Mouse (Mus musculus) forebrain, embryonic 11.5 days (tissue): ENCODE data around the gene Gm48552. TPM values are rescaled to one million over a fixed set of nuclear protein-coding genes. Genes with fewer than 3 reads are reported as not detected.

Experiments used
- ATAC-seq: fragments of 200-750 bp; cut with Nextera tagmentation; replicated peaks from 2 replicates; pipeline ENCODE4 v1.8.0; 2017; ENCODE audit warnings: moderate TSS enrichment; ENCODE audit not compliant: low FRiP score
- DNase-seq: peaks from one replicate; pipeline ENCODE4 v3.0.0-alpha.2; 2017; ENCODE audit warnings: low spot score
- H3K27ac ChIP-seq: fragments of 300-500 bp; sonication (generic); 2 replicates; pipeline ENCODE4 v1.5.1; 2014; ENCODE audit warnings: low read depth, low read length
- H3K27me3 ChIP-seq: fragments of 300-500 bp; sonication (generic); 2 replicates; pipeline ENCODE4 v1.6.1; 2014; ENCODE audit warnings: mild to moderate bottlenecking, low read length, mixed read lengths; ENCODE audit not compliant: control insufficient read depth, insufficient read depth
- H3K36me3 ChIP-seq: fragments of 300-500 bp; sonication (generic); 2 replicates; pipeline ENCODE4 v1.6.1; 2014; ENCODE audit warnings: mild to moderate bottlenecking, low read length, moderate library complexity, mixed read lengths; ENCODE audit not compliant: control insufficient read depth, insufficient read depth
- H3K4me1 ChIP-seq: fragments of 300-500 bp; sonication (generic); replicated peaks from 2 replicates; pipeline ENCODE4 v1.6.1; 2014; ENCODE audit warnings: low read length, mixed read lengths; ENCODE audit not compliant: control insufficient read depth, insufficient read depth
- H3K4me2 ChIP-seq: fragments of 300-500 bp; sonication (generic); 2 replicates; pipeline ENCODE4 v1.6.1; 2014; ENCODE audit warnings: low read depth, mild to moderate bottlenecking, low read length, moderate library complexity, mixed read lengths; ENCODE audit not compliant: severe bottlenecking
- H3K4me3 ChIP-seq: fragments of 300-500 bp; sonication (generic); 2 replicates; pipeline ENCODE4 v1.5.1; 2014; ENCODE audit warnings: low read depth, low read length
- H3K9ac ChIP-seq: fragments of 300-500 bp; sonication (generic); 2 replicates; pipeline ENCODE4 v1.6.1; 2014; ENCODE audit warnings: low read length
- H3K9me3 ChIP-seq: fragments of 300-500 bp; sonication (generic); 2 replicates; pipeline ENCODE4 v1.6.1; 2016; ENCODE audit warnings: low read length, mixed read lengths; ENCODE audit not compliant: control insufficient read depth
- WGBS: fragments of 180-500 bp; shearing (Covaris S2); extraction: QIAGEN DNeasy Blood & Tissue Kit; methylation state at CpG from one replicate; pipeline ENCODE4 v1.1.7; 2014; 5-methylcytosine and 5-hydroxymethylcytosine counted together
- polyA plus RNA-seq: library from polyadenylated mRNA; unstranded; fragments of >200 nt; fragmentation: Nextera tagmentation; extraction: Ambion mirVana; gene quantifications from 2 replicates; pipeline ENCODE4 v1.2.1, GENCODE M21; 2014

Gene Gm48552
- polyA plus RNA-seq, 1 experiment from 2014 or later = 1.1 TPM

GRCm38 (mm10) chr10:81404082-81404481 lies 15.3 kb downstream of the Gm48552 start:
- no peak overlapping the region for H3K27ac ChIP-seq
- H3K27me3 ChIP-seq = peaks cover 35% of the 10 kb centered on the region
- WGBS = 16% methylated on average over 9 of the region's 9 CpGs
- H3K9ac ChIP-seq = no peak overlapping the region
- ATAC-seq (no peak), DNase-seq (no peak)
- H3K4me3 ChIP-seq = no peak overlapping the region
- no peaks in the 10 kb centered on the region for H3K9me3 ChIP-seq
- no peak overlapping the region for H3K4me2 ChIP-seq
- peaks cover 35% of the 10 kb centered on the region for H3K4me1 ChIP-seq
- no peaks in the 10 kb centered on the region; the same call in 1 of the 2 replicates for H3K36me3 ChIP-seq

GRCm38 (mm10) chr10:81404720-81405119 lies 15.9 kb downstream of the Gm48552 start:
- no peaks in the 10 kb centered on the region; the same call in 1 of the 2 replicates for H3K36me3 ChIP-seq
- 57% methylated on average over 18 of the region's 18 CpGs for WGBS
- no peak overlapping the region for H3K4me2 ChIP-seq
- DNase-seq (no peak), ATAC-seq (no peak)
- no peak overlapping the region for H3K27ac ChIP-seq
- H3K4me1 ChIP-seq = peaks cover 36% of the 10 kb centered on the region
- H3K4me3 ChIP-seq = no peak overlapping the region
- no peaks in the 10 kb centered on the region for H3K9me3 ChIP-seq
- H3K27me3 ChIP-seq = peaks cover 35% of the 10 kb centered on the region
- no peak overlapping the region for H3K9ac ChIP-seq

- no peaks in the 10 kb centered on the region for H3K9me3 ChIP-seq
- peak; percentile 77 for DNase-seq
- no peaks in the 10 kb centered on the region; the same call in 1 of the 2 replicates for H3K36me3 ChIP-seq
- H3K27ac ChIP-seq = no peak overlapping the region
- H3K4me3 ChIP-seq = no peak overlapping the region
- peaks cover 38% of the 10 kb centered on the region for H3K4me1 ChIP-seq
- no peak overlapping the region for H3K4me2 ChIP-seq
- H3K9ac ChIP-seq = no peak overlapping the region
- peaks cover 35% of the 10 kb centered on the region for H3K27me3 ChIP-seq
- WGBS = 41% methylated on average over 13 of the region's 13 CpGs
- ATAC-seq = no peak
These were observed 16.9 kb downstream of the Gm48552 start for GRCm38 (mm10) chr10:81405588-81406201.

- Histone ChIP-seq H3K9ac (peak overlapping the region; percentile 35; the same call in 1 of the 2 replicates), H3K9me3 (no peaks in the 10 kb centered on the region), H3K36me3 (no peaks in the 10 kb centered on the region; the same call in 1 of the 2 replicates), H3K4me3 (peak overlapping the region; percentile 11; the same call in 1 of the 2 replicates), H3K4me1 (peaks cover 28% of the 10 kb centered on the region), H3K4me2 (peak overlapping the region; percentile 27; the same call in 1 of the 2 replicates), H3K27me3 (peaks cover 35% of the 10 kb centered on the region), H3K27ac (no peak overlapping the region)
- DNase-seq (no peak), ATAC-seq (no peak)
- 20% methylated on average over 24 of the region's 24 CpGs for WGBS
These were observed 18.0 kb downstream of the Gm48552 start for GRCm38 (mm10) chr10:81406504-81407440.

- peak overlapping the region; percentile 11; the same call in 1 of the 2 replicates for H3K4me3 ChIP-seq
- DNase-seq (no peak), ATAC-seq (no peak)
- peaks cover 35% of the 10 kb centered on the region for H3K27me3 ChIP-seq
- 21% methylated on average over 31 of the region's 31 CpGs for WGBS
- H3K4me2 ChIP-seq = peak overlapping the region; percentile 27; the same call in 1 of the 2 replicates
- H3K4me1 ChIP-seq = peaks cover 19% of the 10 kb centered on the region
- no peaks in the 10 kb centered on the region for H3K9me3 ChIP-seq
- H3K9ac ChIP-seq = peak overlapping the region; percentile 35; the same call in 1 of the 2 replicates
- H3K27ac ChIP-seq = no peak overlapping the region
- H3K36me3 ChIP-seq = no peaks in the 10 kb centered on the region; the same call in 1 of the 2 replicates
These were observed 19.0 kb downstream of the Gm48552 start for GRCm38 (mm10) chr10:81407539-81408423.

- peaks cover 35% of the 10 kb centered on the region for H3K27me3 ChIP-seq
- no peak overlapping the region for H3K4me2 ChIP-seq
- peaks cover 16% of the 10 kb centered on the region for H3K4me1 ChIP-seq
- no peak overlapping the region for H3K4me3 ChIP-seq
- DNase-seq = no peak
- WGBS = 43% methylated on average over 13 of the region's 13 CpGs
- no peak overlapping the region for H3K27ac ChIP-seq
- no peaks in the 10 kb centered on the region; the same call in 1 of the 2 replicates for H3K36me3 ChIP-seq
- no peak overlapping the region for H3K9ac ChIP-seq
- no peaks in the 10 kb centered on the region for H3K9me3 ChIP-seq
- ATAC-seq = no peak
These were observed 19.6 kb downstream of the Gm48552 start for GRCm38 (mm10) chr10:81408424-81408729.

- H3K9ac ChIP-seq = no peak overlapping the region
- peak; percentile 88 for DNase-seq
- H3K27ac ChIP-seq = no peak overlapping the region
- 19% methylated on average over 9 of the region's 9 CpGs for WGBS
- no peak overlapping the region for H3K4me3 ChIP-seq
- H3K27me3 ChIP-seq = peaks cover 35% of the 10 kb centered on the region
- ATAC-seq = peak; percentile 42
- peaks cover 19% of the 10 kb centered on the region for H3K4me1 ChIP-seq
- H3K9me3 ChIP-seq = no peaks in the 10 kb centered on the region
- H3K36me3 ChIP-seq = no peaks in the 10 kb centered on the region; the same call in 1 of the 2 replicates
- H3K4me2 ChIP-seq = no peak overlapping the region
These were observed 20.1 kb downstream of the Gm48552 start for GRCm38 (mm10) chr10:81408871-81409291.

- Histone ChIP-seq H3K27ac (no peak overlapping the region), H3K4me1 (peaks cover 23% of the 10 kb centered on the region), H3K36me3 (no peaks in the 10 kb centered on the region; the same call in 1 of the 2 replicates), H3K4me2 (no peak overlapping the region), H3K27me3 (peaks cover 32% of the 10 kb centered on the region), H3K4me3 (no peak overlapping the region), H3K9me3 (no peaks in the 10 kb centered on the region), H3K9ac (peak overlapping the region; percentile 8; the same call in 1 of the 2 replicates)
- ATAC-seq (no peak), DNase-seq (no peak)
- 16% methylated on average over 8 of the region's 8 CpGs for WGBS
These were observed 20.5 kb downstream of the Gm48552 start for GRCm38 (mm10) chr10:81409330-81409729.
